Mouse (Mus musculus) forebrain, embryonic 11.5 days (tissue): ENCODE measurements at regions not wholly inside any gene's neighbourhood (a gene's known extent, or its start where the extent isn't known, plus 50 kb on each side); places are given as distances from the start of the nearest gene placed in this dataset.

Source experiments
- ATAC-seq: fragments of 200-750 bp; cut with Nextera tagmentation; replicated peaks from 2 replicates; pipeline ENCODE4 v1.8.0; 2017; ENCODE audit warnings: moderate TSS enrichment; ENCODE audit not compliant: low FRiP score
- DNase-seq: peaks from one replicate; pipeline ENCODE4 v3.0.0-alpha.2; 2017; ENCODE audit warnings: low spot score
- H3K27ac ChIP-seq: fragments of 300-500 bp; sonication (generic); 2 replicates; pipeline ENCODE4 v1.5.1; 2014; ENCODE audit warnings: low read depth, low read length
- H3K27me3 ChIP-seq: fragments of 300-500 bp; sonication (generic); 2 replicates; pipeline ENCODE4 v1.6.1; 2014; ENCODE audit warnings: mild to moderate bottlenecking, low read length, mixed read lengths; ENCODE audit not compliant: control insufficient read depth, insufficient read depth
- H3K36me3 ChIP-seq: fragments of 300-500 bp; sonication (generic); 2 replicates; pipeline ENCODE4 v1.6.1; 2014; ENCODE audit warnings: mild to moderate bottlenecking, low read length, moderate library complexity, mixed read lengths; ENCODE audit not compliant: control insufficient read depth, insufficient read depth
- H3K4me1 ChIP-seq: fragments of 300-500 bp; sonication (generic); replicated peaks from 2 replicates; pipeline ENCODE4 v1.6.1; 2014; ENCODE audit warnings: low read length, mixed read lengths; ENCODE audit not compliant: control insufficient read depth, insufficient read depth
- H3K4me2 ChIP-seq: fragments of 300-500 bp; sonication (generic); 2 replicates; pipeline ENCODE4 v1.6.1; 2014; ENCODE audit warnings: low read depth, mild to moderate bottlenecking, low read length, moderate library complexity, mixed read lengths; ENCODE audit not compliant: severe bottlenecking
- H3K4me3 ChIP-seq: fragments of 300-500 bp; sonication (generic); 2 replicates; pipeline ENCODE4 v1.5.1; 2014; ENCODE audit warnings: low read depth, low read length
- H3K9ac ChIP-seq: fragments of 300-500 bp; sonication (generic); 2 replicates; pipeline ENCODE4 v1.6.1; 2014; ENCODE audit warnings: low read length
- H3K9me3 ChIP-seq: fragments of 300-500 bp; sonication (generic); 2 replicates; pipeline ENCODE4 v1.6.1; 2016; ENCODE audit warnings: low read length, mixed read lengths; ENCODE audit not compliant: control insufficient read depth
- WGBS: fragments of 180-500 bp; shearing (Covaris S2); extraction: QIAGEN DNeasy Blood & Tissue Kit; methylation state at CpG from one replicate; pipeline ENCODE4 v1.1.7; 2014; 5-methylcytosine and 5-hydroxymethylcytosine counted together

DNA sequence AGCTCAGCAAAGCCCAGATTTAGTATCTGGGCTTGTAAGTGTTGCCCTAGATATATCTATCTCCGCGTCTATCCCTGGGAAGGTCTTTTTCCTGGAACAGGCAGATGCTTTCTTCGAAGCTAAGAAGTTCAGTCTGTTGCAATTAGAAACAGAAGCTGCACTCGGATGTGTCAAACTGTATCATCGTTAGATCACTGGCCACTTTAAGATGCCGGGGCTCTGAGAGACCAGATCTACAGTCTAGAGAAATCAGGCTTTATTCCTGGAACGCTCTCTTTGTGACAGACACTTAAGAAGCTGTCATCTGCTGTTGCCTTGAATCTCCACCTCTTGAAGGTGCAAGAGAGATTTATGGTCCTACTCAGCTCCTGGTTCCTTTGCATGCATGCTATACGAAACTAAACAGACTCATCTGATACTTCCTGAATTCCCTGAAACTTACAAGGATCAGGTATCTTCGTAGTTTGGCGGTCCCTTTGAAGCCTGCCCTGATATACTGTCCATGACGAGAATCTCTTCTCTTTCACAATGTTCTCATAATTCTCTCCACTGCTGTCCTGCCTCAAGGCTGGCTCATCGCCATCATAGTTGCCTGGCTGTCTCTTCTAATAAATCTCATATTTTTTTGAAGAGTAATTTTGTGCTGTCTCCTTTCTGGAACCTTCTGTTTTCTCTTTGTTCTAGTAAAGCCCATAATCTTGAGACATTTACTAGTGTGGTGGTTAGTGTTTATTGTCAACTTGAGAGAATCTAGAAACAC is 88.8 kb upstream of the C2cd4b start:
- no peaks in the 10 kb centered on the region for H3K27me3 ChIP-seq
- no peak overlapping the region for H3K9ac ChIP-seq
- H3K4me1 ChIP-seq = no peaks in the 10 kb centered on the region
- no peak overlapping the region for H3K4me2 ChIP-seq
- 87% methylated on average over 12 of the region's 12 CpGs for WGBS
- no peak for DNase-seq
- no peak for ATAC-seq
- H3K9me3 ChIP-seq = no peaks in the 10 kb centered on the region
- H3K27ac ChIP-seq = no peak overlapping the region
- no peak overlapping the region for H3K4me3 ChIP-seq
- H3K36me3 ChIP-seq = no peaks in the 10 kb centered on the region

DNA sequence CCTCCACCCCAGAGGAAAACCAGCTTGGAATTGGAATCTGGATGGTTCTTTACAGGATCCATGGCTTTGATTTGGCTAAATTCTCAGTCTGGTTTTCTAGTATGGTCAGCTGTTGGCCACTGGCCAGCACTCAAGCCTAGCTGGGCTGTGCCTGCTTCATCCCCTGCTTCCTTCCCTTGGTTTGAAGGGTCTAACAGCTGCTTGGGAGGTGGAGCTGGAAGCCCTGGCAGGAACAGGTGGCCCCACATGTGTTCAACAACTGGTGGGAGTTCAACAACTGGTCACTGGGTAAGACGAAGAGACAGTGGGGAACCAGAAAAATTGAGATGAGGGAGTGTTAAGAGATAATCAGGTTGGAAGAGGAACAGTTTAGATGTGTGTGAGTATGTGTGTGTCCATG is 82.3 kb upstream of the C2cd4b start:
- Histone ChIP-seq H3K4me1 (no peaks in the 10 kb centered on the region), H3K9ac (no peak overlapping the region), H3K27me3 (no peaks in the 10 kb centered on the region), H3K4me3 (no peak overlapping the region), H3K36me3 (no peaks in the 10 kb centered on the region), H3K9me3 (no peaks in the 10 kb centered on the region), H3K27ac (no peak overlapping the region), H3K4me2 (no peak overlapping the region)
- ATAC-seq = no peak
- DNase-seq = no peak
- 83% methylated on average over 1 of the region's 1 CpGs for WGBS

DNA sequence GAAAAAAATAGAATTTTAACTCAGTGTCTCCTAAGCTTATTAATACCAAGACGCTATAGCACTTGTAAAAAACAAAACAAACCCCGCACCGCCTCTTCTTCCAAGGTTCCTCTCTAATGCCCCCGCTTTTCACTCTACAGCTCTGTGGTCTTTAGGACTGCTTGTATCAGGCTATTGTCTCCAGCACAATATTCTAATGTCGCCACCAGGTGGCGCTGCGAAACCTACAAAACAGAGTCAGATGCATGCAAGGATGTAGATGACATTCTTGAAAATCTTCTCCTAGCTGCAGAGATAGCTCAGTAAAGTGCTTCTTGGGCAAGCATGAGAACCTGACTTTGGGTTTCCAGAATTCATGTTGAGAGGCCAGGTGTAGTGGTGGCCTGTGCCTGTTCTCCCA is 75.9 kb upstream of the C2cd4b start:
- ATAC-seq (no peak), DNase-seq (peak; percentile 88)
- Histone ChIP-seq H3K4me2 (no peak overlapping the region), H3K36me3 (no peaks in the 10 kb centered on the region), H3K4me1 (no peaks in the 10 kb centered on the region), H3K9me3 (no peaks in the 10 kb centered on the region; the same call in 1 of the 2 replicates), H3K4me3 (no peak overlapping the region), H3K27me3 (no peaks in the 10 kb centered on the region), H3K9ac (no peak overlapping the region), H3K27ac (no peak overlapping the region)
- WGBS = 9% methylated on average over 7 of the region's 7 CpGs

DNA sequence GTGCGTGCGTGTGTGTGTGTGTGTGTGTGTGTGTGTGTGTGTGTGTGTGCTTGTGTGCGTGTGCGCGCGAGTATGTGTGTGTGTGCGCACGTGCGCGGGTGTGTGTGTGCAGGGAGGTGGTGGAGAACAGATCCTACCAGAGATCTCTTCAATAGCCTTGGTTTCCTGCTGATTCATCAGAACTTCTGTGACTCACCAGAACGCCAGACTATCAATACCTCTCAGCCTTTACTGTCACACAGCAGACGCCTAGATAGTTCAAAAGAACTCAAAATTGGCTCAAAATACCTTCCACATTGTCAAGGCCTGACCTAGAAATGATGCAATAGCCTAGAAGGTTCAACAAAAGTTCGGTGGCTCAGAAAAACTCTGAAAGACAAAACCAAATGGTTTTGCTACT is 66.8 kb upstream of the C2cd4b start:
- no peak for ATAC-seq

DNA sequence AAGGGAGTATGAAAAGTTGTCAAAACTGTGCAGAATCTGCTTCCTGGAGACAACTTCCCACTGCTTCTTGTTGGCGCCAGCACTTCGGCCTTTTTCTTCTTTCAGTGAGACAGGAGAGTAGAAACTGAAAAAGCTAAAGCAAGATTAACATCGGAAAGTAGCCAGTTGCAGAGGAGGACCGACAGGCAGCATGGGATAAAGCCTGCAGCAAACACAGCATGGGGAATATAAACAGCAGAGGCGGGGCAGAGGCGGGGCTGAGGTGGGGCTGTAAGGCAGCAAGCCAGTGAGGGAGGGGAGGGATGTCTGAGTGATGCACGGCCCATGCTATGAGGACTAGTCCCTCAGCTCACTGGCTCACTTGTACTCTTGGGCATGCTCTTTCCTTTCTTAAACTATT is 65.5 kb upstream of the C2cd4b start:
- Histone ChIP-seq H3K27ac (no peak overlapping the region), H3K9me3 (no peaks in the 10 kb centered on the region), H3K9ac (no peak overlapping the region), H3K4me3 (no peak overlapping the region), H3K36me3 (no peaks in the 10 kb centered on the region), H3K27me3 (no peaks in the 10 kb centered on the region), H3K4me2 (no peak overlapping the region), H3K4me1 (no peaks in the 10 kb centered on the region)
- ATAC-seq = no peak
- WGBS = 21% methylated on average over 7 of the region's 7 CpGs
- peak; percentile 61 for DNase-seq

More for the DNA sequence above, 66.8 kb upstream of the C2cd4b start:
- Histone ChIP-seq H3K27ac (no peak overlapping the region), H3K9ac (no peak overlapping the region), H3K36me3 (no peaks in the 10 kb centered on the region), H3K9me3 (no peaks in the 10 kb centered on the region), H3K4me3 (no peak overlapping the region), H3K4me1 (no peaks in the 10 kb centered on the region), H3K4me2 (no peak overlapping the region), H3K27me3 (no peaks in the 10 kb centered on the region)
- 85% methylated on average over 13 of the region's 13 CpGs for WGBS
- no peak for DNase-seq

DNA sequence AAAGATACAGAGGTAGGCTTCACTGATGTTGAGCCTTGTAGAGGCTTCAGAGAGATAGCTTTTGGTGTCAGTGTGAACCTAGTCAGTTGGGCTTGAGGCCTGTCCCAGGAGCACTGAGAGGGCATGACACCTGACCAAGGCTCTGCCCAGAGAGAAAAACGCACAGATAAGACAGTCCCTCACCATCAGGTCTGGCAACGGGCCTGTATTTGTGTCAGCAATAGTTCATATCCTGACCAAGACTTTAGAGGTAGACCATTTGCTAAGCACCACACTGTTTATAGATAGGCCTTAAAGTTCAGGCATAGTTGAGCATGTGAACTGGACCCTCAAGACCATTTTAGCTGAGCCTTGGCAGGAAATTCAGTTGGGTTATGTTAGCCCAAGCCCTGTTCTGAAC is 60.4 kb upstream of the C2cd4b start:
- Histone ChIP-seq H3K27ac (no peak overlapping the region), H3K9me3 (no peaks in the 10 kb centered on the region), H3K4me1 (no peaks in the 10 kb centered on the region), H3K27me3 (no peaks in the 10 kb centered on the region), H3K36me3 (no peaks in the 10 kb centered on the region), H3K4me3 (no peak overlapping the region), H3K9ac (no peak overlapping the region), H3K4me2 (no peak overlapping the region)
- DNase-seq = no peak
- WGBS = 100% methylated on average over 2 of the region's 2 CpGs
- no peak for ATAC-seq

DNA sequence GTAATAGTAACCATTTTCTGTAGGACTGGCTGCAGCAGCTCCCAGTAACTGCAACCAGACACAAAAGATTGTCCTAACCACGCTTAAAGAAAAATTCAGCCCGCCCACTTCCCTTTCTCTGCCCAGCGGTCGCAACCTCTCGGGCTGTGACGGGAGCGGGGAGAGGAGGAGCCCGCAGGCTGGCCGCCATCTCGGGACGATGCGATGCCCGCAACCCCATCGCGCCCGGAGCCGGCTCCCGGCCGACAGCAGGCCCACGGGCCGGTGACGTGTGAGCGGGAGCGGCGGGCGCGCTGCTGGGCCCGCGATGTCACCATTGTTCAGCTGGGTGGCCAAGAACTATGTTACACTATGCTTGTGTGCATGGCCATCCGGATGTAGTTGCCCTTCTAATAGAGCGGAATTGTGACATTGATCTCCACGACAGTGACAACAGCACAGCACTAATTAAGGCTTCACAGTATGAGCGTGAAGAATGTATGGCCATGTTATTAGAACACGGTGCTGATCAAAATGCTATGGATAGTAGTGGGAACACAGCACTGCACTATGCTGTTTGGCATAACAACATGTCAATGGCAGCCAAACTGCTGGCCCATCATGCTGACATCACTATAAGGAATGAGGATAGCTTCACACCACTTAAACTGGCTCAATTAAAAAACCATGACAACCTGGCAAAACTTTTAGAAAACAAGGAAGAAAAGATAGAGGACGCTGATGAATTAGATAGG is 59.2 kb upstream of the C2cd4b start:
- no peak overlapping the region for H3K27ac ChIP-seq

DNA sequence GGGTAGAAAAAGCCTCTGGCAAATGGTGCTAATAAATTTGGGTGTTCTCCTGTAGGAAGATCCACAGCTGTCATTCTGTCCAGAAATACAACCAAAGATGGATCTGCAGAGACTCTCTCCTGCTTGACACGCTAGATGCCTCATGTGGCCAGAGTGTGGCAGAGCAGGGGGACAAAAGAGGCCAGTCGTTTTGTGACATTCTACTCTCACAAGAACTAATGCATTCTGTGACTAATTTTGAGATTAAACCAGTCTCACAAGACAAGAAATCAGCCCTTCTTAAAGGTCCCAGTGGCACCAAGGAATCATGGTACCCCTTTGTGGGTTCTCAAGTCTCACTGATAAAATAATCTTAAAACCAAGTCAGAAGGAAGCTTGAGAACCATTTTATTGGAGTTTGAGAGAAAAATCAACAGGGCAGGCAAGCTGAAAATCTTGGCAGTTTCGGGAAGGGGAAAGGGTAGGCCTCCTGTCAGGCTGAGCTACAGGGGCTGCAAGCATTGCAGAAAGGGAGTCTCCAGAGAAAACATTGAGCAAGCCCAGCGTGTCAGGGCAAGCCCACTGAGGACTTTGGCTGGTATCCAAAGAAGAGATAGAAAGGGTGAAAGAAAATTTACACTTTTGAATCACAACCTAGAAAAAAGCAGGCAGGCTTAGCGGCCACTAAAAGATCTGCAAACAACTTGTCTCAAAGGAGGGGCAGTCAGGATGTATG is 50.8 kb upstream of the C2cd4b start:
- H3K4me3 ChIP-seq = no peak overlapping the region
- no peak for ATAC-seq
- 57% methylated on average over 5 of the region's 5 CpGs for WGBS
- no peaks in the 10 kb centered on the region for H3K36me3 ChIP-seq
- H3K9ac ChIP-seq = no peak overlapping the region
- H3K4me2 ChIP-seq = no peak overlapping the region
- DNase-seq = no peak
- no peaks in the 10 kb centered on the region for H3K9me3 ChIP-seq
- no peaks in the 10 kb centered on the region for H3K27me3 ChIP-seq
- H3K4me1 ChIP-seq = no peaks in the 10 kb centered on the region
- H3K27ac ChIP-seq = no peak overlapping the region

More for the DNA sequence above, 59.2 kb upstream of the C2cd4b start:
- DNase-seq = peak; percentile 71
- WGBS = 19% methylated on average over 35 of the region's 35 CpGs
- H3K4me1 ChIP-seq = no peaks in the 10 kb centered on the region
- peak; percentile 61 for ATAC-seq
- no peaks in the 10 kb centered on the region for H3K27me3 ChIP-seq
- H3K4me3 ChIP-seq = peak overlapping the region; percentile 22
- H3K9ac ChIP-seq = peak overlapping the region; percentile 55
- no peaks in the 10 kb centered on the region for H3K9me3 ChIP-seq
- peak overlapping the region; percentile 46 for H3K4me2 ChIP-seq
- no peaks in the 10 kb centered on the region for H3K36me3 ChIP-seq
